Mouse (Mus musculus) MEL-GATA-1-ER (cell line): ENCODE results near the gene Tmc6.

ENCODE experiments used
- DNase-seq: peaks from one replicate; pipeline ENCODE4 v3.0.0-alpha.2; 2012; ENCODE audit warnings: low read depth; ENCODE audit errors: extremely low read depth

Gene Tmc6

DNA sequence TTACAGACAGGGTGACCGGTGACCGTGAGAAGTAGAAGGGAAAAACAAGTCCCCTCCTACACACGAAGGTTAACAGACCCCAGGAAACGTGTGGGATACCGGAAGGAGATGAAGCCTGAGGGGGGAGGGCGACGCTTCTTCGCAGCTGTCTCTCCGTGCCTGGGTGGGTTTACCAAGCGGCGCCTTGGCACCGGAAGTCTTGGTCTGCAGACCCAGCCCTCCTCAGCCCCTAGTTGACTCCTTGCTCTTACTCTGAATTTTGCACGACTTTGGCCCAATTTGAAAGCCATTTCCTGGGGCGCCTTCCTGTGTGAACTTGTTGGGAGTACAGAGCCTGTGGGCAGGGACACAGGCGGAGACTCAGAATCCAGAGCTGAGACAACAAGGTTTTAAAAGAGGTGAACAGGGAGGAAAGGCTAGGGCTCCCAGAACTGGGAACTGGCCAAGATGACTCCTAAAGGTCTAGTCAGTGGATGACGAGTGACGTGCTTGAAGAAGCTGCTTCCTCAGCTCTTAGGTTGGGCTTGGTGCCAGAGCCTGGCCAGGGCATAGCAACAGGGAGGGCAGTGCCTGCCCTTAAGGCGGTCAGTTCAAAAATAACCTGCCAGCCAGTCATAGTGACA is 688 bp downstream of the Tmc6 start:
- DNase-seq, result no peak

DNA sequence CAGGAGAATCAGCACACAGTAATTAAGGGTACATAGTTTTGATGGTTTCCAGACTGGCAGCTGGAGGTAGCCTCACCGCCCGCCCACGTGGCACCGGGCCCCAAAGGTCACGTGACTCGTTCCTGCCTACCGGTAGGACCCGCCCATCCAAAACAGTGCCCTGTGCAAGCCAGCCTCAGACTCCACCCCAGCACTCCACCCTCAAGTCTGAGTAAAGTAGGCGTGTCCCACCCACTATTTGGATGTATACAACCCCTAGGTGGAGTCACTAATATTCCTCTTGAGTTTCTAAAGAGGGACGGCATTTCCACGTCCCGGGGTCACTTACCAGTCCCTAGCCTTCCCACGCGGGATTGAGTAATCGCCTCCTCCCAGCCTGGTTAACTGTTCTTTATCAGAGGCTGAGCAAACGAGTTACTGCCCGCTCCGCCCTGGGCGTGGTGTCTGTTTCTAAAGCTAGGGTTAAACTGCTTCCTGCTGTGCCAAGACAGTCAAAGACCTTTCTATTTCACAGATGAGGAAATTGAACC is 1.4 kb downstream of the Tmc6 start:
- peak; percentile 94 for DNase-seq

DNA sequence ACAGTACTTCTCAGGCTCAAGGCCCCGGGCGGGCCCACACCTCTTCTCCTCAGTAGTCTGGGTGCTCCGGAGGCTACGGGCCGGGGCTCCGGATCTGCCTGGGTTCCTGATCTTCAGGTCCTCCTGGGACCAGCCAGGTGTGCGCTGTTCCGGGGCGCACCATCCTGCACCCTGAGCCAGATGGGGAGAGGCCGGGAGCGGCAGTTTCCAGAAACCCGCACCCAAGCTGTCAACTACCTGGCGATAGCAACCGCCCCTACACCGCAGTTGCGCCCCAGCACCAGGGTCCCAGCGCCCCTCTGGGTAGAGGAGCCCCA is 1.8 kb downstream of the Tmc6 start:
- no peak for DNase-seq

DNA sequence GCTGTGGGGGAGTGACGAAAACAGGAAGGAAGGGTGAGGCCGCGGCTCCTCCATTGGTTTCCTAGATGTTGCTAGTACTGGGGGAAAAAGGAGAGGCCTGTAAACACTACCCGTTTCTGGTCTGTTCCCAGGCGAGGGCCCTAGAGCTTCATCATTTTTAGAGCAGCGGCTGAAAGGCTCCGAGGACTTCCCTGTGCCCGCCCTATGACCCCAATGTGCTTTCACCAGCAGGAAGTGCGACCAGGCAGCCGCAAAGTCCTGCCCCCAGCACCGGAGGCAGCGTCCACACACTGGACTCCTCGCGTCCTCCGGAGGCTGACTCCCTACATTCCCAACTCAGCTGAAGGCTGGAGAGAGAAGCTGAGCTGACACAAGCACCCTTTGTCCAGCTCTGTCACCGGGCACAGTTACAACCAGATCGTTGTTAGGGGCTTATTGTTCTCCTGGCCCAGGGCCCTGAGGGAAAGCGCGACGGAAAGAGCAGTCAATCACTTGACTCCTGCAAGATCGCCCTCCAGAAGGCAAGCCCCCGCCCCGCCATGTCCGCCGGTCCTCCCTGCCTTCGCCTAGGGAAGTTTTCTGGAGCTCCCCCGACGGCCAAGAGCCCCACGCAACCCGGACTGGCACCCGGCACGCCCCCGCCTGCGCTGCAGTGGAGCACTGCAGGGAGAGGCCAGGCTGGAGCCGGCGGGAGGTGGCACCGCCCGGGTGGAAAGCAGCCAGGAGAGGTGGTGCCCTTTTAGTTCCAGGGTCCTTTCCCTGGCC is 2.4 kb downstream of the Tmc6 start:
- DNase-seq, result no peak

- no peak for DNase-seq
These were observed 3.1 kb downstream of the Tmc6 start for GRCm38 (mm10) chr11:117778851-117779433.

- DNase-seq, result no peak
These were observed 4.0 kb downstream of the Tmc6 start for GRCm38 (mm10) chr11:117778031-117778430.

GRCm38 (mm10) chr11:117777111-117777510 is 4.9 kb downstream of the Tmc6 start:
- no peak for DNase-seq

GRCm38 (mm10) chr11:117776085-117776792 is 5.8 kb downstream of the Tmc6 start:
- DNase-seq, result no peak

GRCm38 (mm10) chr11:117775540-117775939 is 6.5 kb downstream of the Tmc6 start:
- no peak for DNase-seq

DNA sequence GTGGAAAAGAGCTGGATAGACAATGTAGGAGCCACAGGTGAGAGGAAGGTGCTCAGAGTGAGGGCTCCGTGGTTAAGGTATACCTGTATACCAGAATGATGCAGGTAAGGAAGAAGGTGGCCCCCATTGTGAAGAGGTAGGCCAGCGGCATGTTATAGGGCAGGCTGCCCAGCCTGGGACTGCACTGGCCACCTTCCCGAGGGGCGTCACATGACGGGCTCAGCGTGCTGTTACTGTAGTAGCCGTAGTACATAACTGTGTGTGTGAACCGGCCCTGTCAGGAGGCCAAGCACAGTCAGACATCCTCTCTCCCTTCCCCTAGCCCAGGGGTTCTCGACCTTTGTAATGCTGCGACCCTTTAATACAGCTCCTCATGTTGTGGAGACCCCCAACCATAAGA is 7.1 kb downstream of the Tmc6 start:
- DNase-seq, result no peak

- DNase-seq, result no peak
These were observed 9.6 kb downstream of the Tmc6 start for GRCm38 (mm10) chr11:117772352-117772751.

DNA sequence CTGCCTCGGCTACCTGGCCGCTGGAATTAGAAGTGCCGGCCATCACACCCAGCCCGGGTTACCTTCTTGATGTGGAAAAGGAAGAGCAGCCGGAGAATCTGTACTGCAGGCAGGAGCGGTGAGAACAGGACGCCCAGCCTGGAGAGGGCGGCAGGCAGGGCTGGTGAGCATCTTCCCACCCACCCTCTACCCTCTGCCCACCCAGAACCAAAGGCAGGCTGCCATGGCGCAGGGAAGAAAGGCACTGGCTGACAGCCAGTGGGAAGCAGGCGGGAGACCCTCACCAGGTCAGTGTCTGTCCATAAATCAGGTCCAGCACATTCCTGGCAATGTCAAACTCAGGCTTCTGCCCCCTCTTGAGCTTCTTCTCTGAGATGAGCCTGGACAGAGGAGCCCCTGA is 11.6 kb downstream of the Tmc6 start:
- no peak for DNase-seq

DNA sequence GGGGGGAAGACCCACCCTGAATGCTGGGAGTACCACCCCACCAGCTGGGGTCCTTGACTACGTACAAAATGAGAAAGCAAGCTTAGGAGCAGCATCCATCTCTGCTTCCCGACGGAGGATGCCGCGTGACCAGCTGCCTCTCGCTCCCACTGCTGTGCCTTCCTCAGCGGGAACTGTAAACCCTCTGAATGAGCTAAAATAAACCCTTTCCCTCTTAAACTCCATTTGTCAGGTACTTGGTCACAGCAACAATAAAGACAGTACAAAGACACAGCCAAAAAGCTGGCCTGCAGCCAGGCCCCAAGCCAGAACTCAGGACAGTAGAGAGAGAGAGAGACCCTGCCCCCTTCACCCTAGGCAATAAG is 12.3 kb downstream of the Tmc6 start:
- no peak for DNase-seq

DNA sequence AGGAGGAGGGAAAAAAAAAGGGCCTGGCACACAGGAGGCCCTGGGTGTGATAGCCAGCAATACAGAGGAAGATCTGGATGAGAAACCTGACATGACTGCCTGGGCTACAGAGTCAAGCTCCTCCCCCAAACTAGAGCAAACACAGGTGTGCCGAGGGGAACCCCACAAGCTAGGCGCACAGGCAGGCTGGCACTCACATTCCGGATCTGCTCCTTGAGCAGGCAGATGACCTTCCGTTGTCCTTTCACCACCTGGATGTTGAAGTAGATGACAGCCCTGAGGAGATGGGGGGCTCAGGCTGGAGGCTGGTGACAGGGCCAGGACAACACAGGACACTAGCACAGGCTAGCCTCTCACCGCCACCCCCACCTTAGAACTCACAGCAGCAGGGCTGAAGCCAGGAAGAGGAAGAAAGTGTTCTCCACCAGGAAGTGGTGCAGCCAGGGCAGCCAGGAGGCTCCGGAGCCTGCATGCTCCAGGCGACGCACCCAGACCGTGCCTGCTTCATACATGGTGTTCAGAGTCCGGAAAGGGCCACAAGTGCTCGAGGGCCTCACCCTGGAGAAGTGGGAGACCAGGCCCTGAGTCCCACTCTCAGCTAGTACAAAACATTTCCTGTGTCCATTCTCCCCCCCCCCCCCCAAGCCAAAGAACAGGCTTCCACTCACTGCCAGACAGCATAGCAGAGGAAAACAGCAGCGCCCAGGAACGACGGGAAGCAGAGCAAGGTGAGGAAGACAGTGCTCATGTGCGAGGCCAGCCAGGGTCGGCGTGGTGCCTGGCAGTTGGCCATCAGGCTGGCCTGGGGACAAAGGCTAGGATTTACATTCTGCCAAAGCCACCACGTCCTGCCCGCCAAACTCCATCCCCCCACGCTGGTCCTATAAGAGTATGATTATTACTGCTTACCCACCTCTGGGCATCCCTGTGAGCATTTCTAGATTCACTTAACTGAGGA is 13.0 kb downstream of the Tmc6 start:
- DNase-seq, result no peak

- DNase-seq, result no peak
These were observed 15.7 kb downstream of the Tmc6 start for GRCm38 (mm10) chr11:117766275-117766674.

- DNase-seq, result no peak
These were observed 16.6 kb downstream of the Tmc6 start for GRCm38 (mm10) chr11:117765361-117765760.

GRCm38 (mm10) chr11:117764319-117764718 is 17.7 kb downstream of the Tmc6 start:
- no peak for DNase-seq

DNA sequence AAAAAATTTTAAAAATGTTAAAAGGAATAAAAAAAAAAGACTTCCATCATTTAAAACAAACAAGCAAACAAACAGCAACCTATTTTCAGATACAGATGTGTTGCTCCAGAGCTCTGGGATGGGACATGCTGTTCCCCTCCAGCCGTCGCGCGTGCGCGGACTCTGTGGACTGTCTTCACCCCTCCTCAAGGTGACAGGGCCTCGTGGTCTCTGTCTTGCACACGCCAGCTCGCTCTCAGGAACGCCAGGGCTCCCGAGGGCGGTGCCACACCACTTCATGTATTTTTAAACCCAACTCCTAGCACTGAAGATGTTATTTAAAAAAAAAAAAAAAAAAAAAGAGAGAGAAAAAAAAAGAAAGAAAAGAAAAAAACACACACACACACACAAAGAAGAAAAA is 19.8 kb downstream of the Tmc6 start:
- no peak for DNase-seq

- no peak for DNase-seq
These were observed 20.2 kb downstream of the Tmc6 start for GRCm38 (mm10) chr11:117761801-117762200.

DNA sequence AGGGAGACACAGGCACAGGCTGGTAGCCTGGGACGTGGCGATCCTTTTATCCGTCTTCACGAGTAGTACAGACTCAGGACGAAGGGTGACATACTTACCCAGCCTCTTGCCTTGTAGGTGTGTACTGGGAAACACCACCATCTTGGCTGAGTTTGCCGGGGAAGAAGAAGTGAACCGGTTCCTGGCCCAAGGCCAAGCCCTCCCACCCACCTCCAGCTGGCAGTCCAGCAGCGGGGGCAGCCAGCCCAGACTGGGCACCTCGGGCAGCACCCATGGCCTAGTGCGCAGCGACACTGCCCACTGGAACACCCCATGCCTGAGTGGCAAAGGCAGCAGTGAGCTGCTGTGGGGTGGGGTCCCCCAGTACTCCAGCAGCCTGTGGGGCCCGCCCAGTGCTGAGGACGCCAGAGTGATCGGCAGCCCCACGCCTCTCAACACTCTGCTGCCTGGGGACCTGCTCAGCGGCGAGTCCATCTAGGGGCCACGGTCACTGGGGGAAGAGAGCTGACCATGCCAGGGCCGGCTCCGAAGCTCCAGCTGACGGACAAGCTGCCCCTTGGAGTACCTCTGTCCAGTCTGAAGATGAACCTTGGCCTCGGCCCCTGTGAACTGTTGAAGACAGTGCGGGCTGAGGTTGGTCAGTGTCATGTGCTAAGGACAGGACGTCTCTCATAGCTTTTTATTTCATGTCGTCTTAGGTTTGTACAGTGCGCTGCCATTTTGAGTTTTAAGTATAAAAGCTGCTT is 21.5 kb downstream of the Tmc6 start:
- no peak for DNase-seq
